ENCODE assay signal across 9 mouse cellular contexts in the genomic region with DNA sequence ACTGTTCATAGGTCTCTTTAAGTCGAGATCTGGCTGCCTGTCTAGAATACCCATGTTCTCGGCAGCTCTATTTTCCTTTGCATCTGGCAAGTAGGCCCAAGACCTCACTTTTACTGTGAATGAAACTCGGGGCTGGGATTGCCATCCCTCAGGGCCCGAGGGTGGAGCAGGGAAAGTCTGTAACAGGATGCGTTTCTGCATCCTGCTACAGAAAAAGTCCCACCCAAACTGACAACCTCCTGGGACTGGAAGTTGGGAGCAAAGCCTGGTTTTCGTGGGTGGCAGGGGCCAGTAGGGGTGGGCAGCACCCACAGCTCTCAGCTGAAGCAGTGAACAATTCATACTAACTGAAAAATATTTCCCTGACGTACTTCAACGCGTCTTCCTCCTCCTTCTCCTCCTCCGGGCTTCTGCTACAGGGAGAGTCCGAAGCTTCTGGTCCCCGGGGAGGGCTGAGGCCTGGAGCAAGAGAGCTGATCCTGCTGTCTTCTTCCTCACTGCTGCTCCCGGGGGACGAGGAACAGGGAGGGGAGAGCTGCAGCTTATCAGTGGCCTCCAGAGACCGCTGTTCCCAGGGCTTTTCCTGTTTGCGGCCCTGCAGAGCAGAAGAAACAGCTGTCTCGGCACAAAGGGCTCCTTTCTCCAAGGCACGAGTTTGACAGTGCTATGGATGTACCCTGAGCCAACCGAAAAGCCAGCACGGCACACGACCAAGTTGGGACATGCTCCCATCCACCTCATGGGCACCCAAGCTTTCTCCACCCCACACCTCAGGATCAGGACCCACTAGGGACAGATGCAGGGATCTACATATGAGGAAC. TPM values are rescaled to one million over a fixed set of nuclear protein-coding genes. Genes with fewer than 3 reads are reported as not detected.
DNase-seq lines count a peak whose midpoint lies in the region; ATAC-seq and TF ChIP-seq lines count a peak whose summit lies in the region.
"Had no signal": no experiment of that assay in that cellular context is flagged by ENCODE, and none has a peak within 500 bp of the region (broad histone marks: within the 10 kb centered on the region; RNA-seq: fewer than 3 reads in every experiment).

No protein-coding gene starts in this region.

- H3K27me3 ChIP-seq in C2C12 (ENCODE audit: control insufficient read depth, insufficient read depth, insufficient read length), result no peaks in the 10 kb centered on the region
- no peaks in the 10 kb centered on the region for H3K27me3 ChIP-seq in lung, embryonic 14.5 days (ENCODE audit: insufficient read depth, low read length)
- no peaks in the 10 kb centered on the region for H3K27me3 ChIP-seq in testis, adult 2 months (ENCODE audit: control insufficient read depth, insufficient read depth, low read length)

- H3ac ChIP-seq in C2C12 (ENCODE audit: control insufficient read depth, insufficient read length, low read depth), result peak overlapping the region; percentile 27

- peaks cover 23% of the 10 kb centered on the region for H3K36me3 ChIP-seq in C2C12 (ENCODE audit: control insufficient read depth, insufficient read depth)
- H3K36me3 ChIP-seq in lung, embryonic 14.5 days (ENCODE audit: insufficient read depth), result peaks cover 17% of the 10 kb centered on the region; the same call in 1 of the 2 replicates
- H3K36me3 ChIP-seq in testis, adult 2 months (ENCODE audit: control insufficient read depth, insufficient read depth, low read length), result no peaks in the 10 kb centered on the region

- no peak for TF ChIP-seq CTCF in C2C12 (IDR thresholded peaks at IDR 0.05; ENCODE audit: control insufficient read depth, insufficient read depth, insufficient read length)
- peak; percentile 28; the same call in 1 of the 2 replicates for TF ChIP-seq CTCF in lung, embryonic 14.5 days (IDR thresholded peaks at IDR 0.05; ENCODE audit: low read depth)
- no peak for TF ChIP-seq CTCF in testis, adult 2 months (IDR thresholded peaks at IDR 0.05; ENCODE audit: control insufficient read depth, insufficient read depth, insufficient replicate concordance, low read depth, low read length)

- no peak overlapping the region for H3K4me3 ChIP-seq in C2C12 (ENCODE audit: insufficient read depth, poor library complexity, severe bottlenecking)
- H3K4me3 ChIP-seq in lung, embryonic 14.5 days (ENCODE audit: low read depth, low read length), result no peak overlapping the region
- no peak overlapping the region for H3K4me3 ChIP-seq in testis, adult 2 months (ENCODE audit: control insufficient read depth, low read depth, low read length)

- TF ChIP-seq POLR2A in testis, adult 2 months (IDR thresholded peaks at IDR 0.05; ENCODE audit: control insufficient read depth, low read depth, low read length), result no peak

- peak overlapping the region; percentile 42 for H3K9ac ChIP-seq in lung, embryonic 14.5 days

- intact Hi-C loops in gastrocnemius, postnatal 36 days (cut with DNase I), result no loop called here

- no peak for ATAC-seq in lung, embryonic 14.5 days (ENCODE audit: insufficient read depth)

- 45% methylated on average over 21 of the region's 21 CpGs for WGBS in lung, embryonic 14.5 days

- peaks cover 3% of the 10 kb centered on the region for H3K79me3 ChIP-seq in C2C12 (ENCODE audit: low read depth)

- peak; percentile 70 for DNase-seq in adrenal gland, postnatal 10 days
- DNase-seq in gastrocnemius, postnatal 36 days, result peak; percentile 58 to 74
- DNase-seq in kidney, adult 11 months, result peak; percentile 80
- DNase-seq in lung, embryonic 14.5 days, result peak; percentile 70
- no peak for DNase-seq in cerebellum, adult 11 months
- no peak for DNase-seq in retina, embryonic 14.5 days (ENCODE audit: low spot score)

- H3K4me2 ChIP-seq in lung, embryonic 14.5 days, result peak overlapping the region; percentile 23; the same call in 1 of the 2 replicates

- no peaks in the 10 kb centered on the region for H3K9me3 ChIP-seq in lung, embryonic 14.5 days (ENCODE audit: low read depth, low read length)

- peak overlapping the region; percentile 76 for H3K27ac ChIP-seq in lung, embryonic 14.5 days (ENCODE audit: low read depth)
- H3K27ac ChIP-seq in testis, adult 2 months (ENCODE audit: control insufficient read depth, insufficient read depth, low read depth, low read length), result peak overlapping the region; percentile 7

- H3K79me2 ChIP-seq in C2C12 (ENCODE audit: control insufficient read depth, insufficient read depth), result peaks cover 23% of the 10 kb centered on the region

- peaks cover 24% of the 10 kb centered on the region for H3K4me1 ChIP-seq in lung, embryonic 14.5 days (ENCODE audit: insufficient read depth)
- H3K4me1 ChIP-seq in testis, adult 2 months (ENCODE audit: control insufficient read depth, insufficient read depth, low read length), result peaks cover 9% of the 10 kb centered on the region

TF ChIP-seq in C2C12, 6 proteins besides CTCF, POLR2A, EP300 and RAD21:
- TF ChIP-seq MYOD1 (IDR thresholded peaks at IDR 0.05; ENCODE audit: control insufficient read depth, insufficient read length, low read depth) (peak; percentile 36), FOSL1 (IDR thresholded peaks at IDR 0.05; ENCODE audit: insufficient read depth, low read length, poor library complexity, severe bottlenecking) (no peak)

RNA-seq across cellular contexts. Expression of gene Cyren, which starts 3.5 kb away (rescaled TPM):
- polyA plus RNA-seq in C2C12 (2012; fragmentation: generic; extraction: Trizol), result 7.9 TPM
- total RNA-seq in adrenal gland, postnatal 10 days (2021), result 1 to 10 TPM; 6.2 to 8.8 TPM
- total RNA-seq in gastrocnemius, postnatal 36 days (2021), result 1 to 10 TPM; 3.3 to 3.6 TPM
- 15.0 and 17.6 TPM in 2 replicates for polyA plus RNA-seq in lung, embryonic 14.5 days (2014; fragmentation: Nextera tagmentation; extraction: Ambion mirVana)
- polyA plus RNA-seq in testis, adult 2 months (2012; rRNA removed), result 1.2 and 1.7 TPM in 2 replicates

RNA-seq across cellular contexts. Expression of gene Tmem140, which starts 11.4 kb away (rescaled TPM):
- polyA plus RNA-seq in C2C12 (2012; fragmentation: generic; extraction: Trizol), result 1.5 TPM
- total RNA-seq in adrenal gland, postnatal 10 days (2021), result 10 to 100 TPM; 23.8 to 34.7 TPM
- 10 to 100 TPM; 23.8 to 30.7 TPM for total RNA-seq in gastrocnemius, postnatal 36 days (2021)
- 2.7 TPM in 2 replicates for polyA plus RNA-seq in lung, embryonic 14.5 days (2014; fragmentation: Nextera tagmentation; extraction: Ambion mirVana)
- polyA plus RNA-seq in testis, adult 2 months (2012; rRNA removed), result 1.1 and 1.3 TPM in 2 replicates

RNA-seq across cellular contexts. Expression of gene Wdr91, which starts 36.4 kb away (rescaled TPM):
- polyA plus RNA-seq in C2C12 (2012; fragmentation: generic; extraction: Trizol), result 12.8 TPM
- 10 to 100 TPM; 21.0 to 27.3 TPM for total RNA-seq in adrenal gland, postnatal 10 days (2021)
- total RNA-seq in gastrocnemius, postnatal 36 days (2021), result 1 to 10 TPM; 4.4 to 5.1 TPM
- 14.7 and 16.2 TPM in 2 replicates for polyA plus RNA-seq in lung, embryonic 14.5 days (2014; fragmentation: Nextera tagmentation; extraction: Ambion mirVana)
- 3.4 and 3.8 TPM in 2 replicates for polyA plus RNA-seq in testis, adult 2 months (2012; rRNA removed)

RNA-seq across cellular contexts. Expression of gene Stra8, which starts 45.7 kb away (rescaled TPM):
- not detected for polyA plus RNA-seq in C2C12 (2012; fragmentation: generic; extraction: Trizol)
- not detected for total RNA-seq in adrenal gland, postnatal 10 days (2021)
- not detected for total RNA-seq in gastrocnemius, postnatal 36 days (2021)
- not detected in 2 replicates for polyA plus RNA-seq in lung, embryonic 14.5 days (2014; fragmentation: Nextera tagmentation; extraction: Ambion mirVana)
- 9.3 and 9.4 TPM in 2 replicates for polyA plus RNA-seq in testis, adult 2 months (2012; rRNA removed)
- polyA plus RNA-seq: neural tube, embryonic 11.5 days had no signal

Comparison
In these comparisons a context has a peak if more than half of its experiments do, and no peak if none do; other contexts are left out.
1. DNase-seq: peak in adrenal gland, postnatal 10 days (single experiment), gastrocnemius, postnatal 36 days (2 of 2), kidney, adult 11 months (single experiment) and lung, embryonic 14.5 days (single experiment); none in cerebellum, adult 11 months (single experiment) and retina, embryonic 14.5 days (single experiment).